Mouse (Mus musculus) lung, postnatal 0 days (tissue): ENCODE data around the gene Cdc42ep1. TPM values are rescaled to one million over a fixed set of nuclear protein-coding genes. Genes with fewer than 3 reads are reported as not detected.

Experiments used
- ATAC-seq: fragments of 200-750 bp; cut with Nextera tagmentation; 2 replicates; pipeline ENCODE4 v1.8.0; 2017; ENCODE audit warnings: moderate library complexity
- DNase-seq: peaks from one replicate; pipeline ENCODE4 v3.0.0-alpha.2; 2016; ENCODE audit warnings: low spot score
- H3K27ac ChIP-seq: fragments of 300-500 bp; sonication (generic); 2 replicates; pipeline ENCODE4 v1.5.1; 2014; ENCODE audit warnings: antibody characterized with exemption, mild to moderate bottlenecking, low read length, mixed read lengths
- H3K27me3 ChIP-seq: fragments of 300-500 bp; sonication (generic); replicated peaks from 2 replicates; pipeline ENCODE4 v1.6.1; 2014; ENCODE audit warnings: low read length, mixed read lengths; ENCODE audit not compliant: insufficient read depth
- H3K36me3 ChIP-seq: fragments of 300-500 bp; sonication (generic); 2 replicates; pipeline ENCODE4 v1.6.1; 2014; ENCODE audit warnings: low read length, mixed read lengths; ENCODE audit not compliant: insufficient read depth
- H3K4me1 ChIP-seq: fragments of 300-500 bp; sonication (generic); 2 replicates; pipeline ENCODE4 v1.6.1; 2014; ENCODE audit warnings: antibody characterized with exemption, low read depth, low read length, mixed read lengths; ENCODE audit not compliant: insufficient read depth
- H3K4me2 ChIP-seq: fragments of 300-500 bp; sonication (generic); replicated peaks from 2 replicates; pipeline ENCODE4 v1.6.1; 2014; ENCODE audit warnings: low read depth, mild to moderate bottlenecking, low read length, moderate library complexity, mixed read lengths
- H3K4me3 ChIP-seq: fragments of 300-500 bp; sonication (generic); 2 replicates; pipeline ENCODE4 v1.5.1; 2014; ENCODE audit warnings: low read depth, low read length
- H3K9ac ChIP-seq: fragments of 300-500 bp; sonication (generic); replicated peaks from 2 replicates; pipeline ENCODE4 v1.6.1; 2014; ENCODE audit warnings: low read depth, mild to moderate bottlenecking
- H3K9me3 ChIP-seq: fragments of 300-500 bp; sonication (generic); 2 replicates; pipeline ENCODE4 v1.6.1; 2016; ENCODE audit warnings: low read length, mixed read lengths
- CTCF ChIP-seq: IDR thresholded peaks from 2 replicates; pipeline ENCODE4 v1.5.1; 2016; ENCODE audit warnings: antibody characterized with exemption, mild to moderate bottlenecking
- EP300 ChIP-seq: IDR thresholded peaks from 2 replicates; pipeline ENCODE4 v1.6.1; 2016; ENCODE audit warnings: antibody characterized with exemption, mild to moderate bottlenecking, control low read depth
- WGBS: fragments of 180-500 bp; shearing (Covaris S2); extraction: QIAGEN DNeasy Blood & Tissue Kit; methylation state at CpG from one replicate; pipeline ENCODE4 v1.1.7; 2014; 5-methylcytosine and 5-hydroxymethylcytosine counted together
- polyA plus RNA-seq: library from polyadenylated mRNA; unstranded; fragments of >200 nt; fragmentation: Nextera tagmentation; extraction: Ambion mirVana; gene quantifications from 2 replicates; pipeline ENCODE4 v1.2.1, GENCODE M21; 2015

The Cdc42ep1 gene
- polyA plus RNA-seq, 1 experiment from 2014 or later: 109 TPM

DNA sequence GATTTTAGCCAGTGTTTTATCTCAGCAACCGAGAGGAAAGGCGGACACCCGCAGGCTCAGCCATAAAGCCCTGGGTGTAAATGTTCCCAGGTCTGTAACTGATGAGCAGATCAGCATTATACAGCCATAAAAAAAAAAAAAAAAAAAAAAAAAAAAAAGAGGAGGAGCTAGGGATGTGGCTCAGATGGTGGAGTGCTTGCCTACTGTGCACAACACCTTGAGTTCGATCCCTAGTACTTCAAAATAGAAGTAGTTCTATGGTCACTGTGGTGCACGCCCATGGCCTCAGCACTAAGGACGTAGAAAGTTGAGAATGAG is 26.4 kb upstream of the Cdc42ep1 start:
- 61% methylated on average over 6 of the region's 6 CpGs for WGBS

DNA sequence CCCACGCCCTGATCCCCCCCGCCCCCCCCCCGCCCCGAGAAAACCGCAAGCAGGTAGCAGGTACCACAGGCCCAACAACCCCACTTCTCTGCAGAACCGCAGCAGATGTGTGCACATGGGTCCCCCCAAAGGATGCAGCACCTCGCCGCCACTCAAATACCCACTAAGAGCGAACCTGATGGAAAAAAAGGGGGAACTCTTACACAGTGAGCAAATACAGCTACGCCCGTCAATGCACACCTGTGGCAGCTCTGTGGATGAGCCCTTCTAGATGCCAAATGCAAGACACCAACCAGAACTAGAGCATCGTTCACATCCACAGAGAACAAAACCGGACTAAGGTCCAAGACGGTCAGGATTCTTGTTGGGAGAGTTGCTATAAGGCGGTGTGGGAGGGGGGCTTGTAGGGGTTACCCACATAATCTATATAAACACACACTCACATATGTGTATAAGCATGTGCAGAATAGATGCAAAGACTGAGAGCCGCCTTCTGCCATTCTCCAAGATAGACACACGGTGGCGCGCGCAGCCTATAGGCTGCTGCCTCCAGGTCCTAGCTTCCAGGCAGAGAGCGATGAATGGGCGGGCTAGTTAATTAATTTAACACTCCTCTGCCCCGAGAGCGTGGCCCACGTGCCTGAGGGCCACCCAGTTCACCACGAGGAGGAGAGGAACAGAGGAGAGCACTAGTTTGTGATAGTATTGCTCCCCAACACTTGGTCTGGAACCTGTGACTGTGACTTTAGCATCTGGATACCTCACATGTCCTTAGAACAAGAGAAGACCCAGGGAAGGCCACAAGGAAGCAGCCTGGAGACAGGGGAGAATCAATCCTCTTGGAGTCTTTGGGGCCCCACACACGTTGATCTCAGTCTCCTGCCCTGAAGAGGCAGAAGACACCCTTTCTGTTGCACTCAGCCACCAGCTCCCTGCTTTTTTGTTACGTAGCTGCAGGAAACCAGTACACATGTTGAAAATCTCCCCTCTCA is 15.9 kb upstream of the Cdc42ep1 start:
- no peaks in the 10 kb centered on the region for H3K36me3 ChIP-seq
- no peaks in the 10 kb centered on the region for H3K27me3 ChIP-seq
- WGBS: 21% methylated on average over 28 of the region's 28 CpGs
- DNase-seq (peak; percentile 90), ATAC-seq (peak; percentile 74)
- H3K4me3 ChIP-seq: no peak overlapping the region
- H3K9me3 ChIP-seq: no peaks in the 10 kb centered on the region
- no peak overlapping the region for H3K27ac ChIP-seq
- no peak overlapping the region for H3K9ac ChIP-seq
- no peak overlapping the region for H3K4me2 ChIP-seq
- TF ChIP-seq CTCF (peak; percentile 93), EP300 (no peak)
- peaks cover 4% of the 10 kb centered on the region; the same call in 1 of the 2 replicates for H3K4me1 ChIP-seq

More for the DNA sequence above, 26.4 kb upstream of the Cdc42ep1 start:
- H3K4me1 ChIP-seq: no peaks in the 10 kb centered on the region
- H3K27me3 ChIP-seq: no peaks in the 10 kb centered on the region
- no peak overlapping the region for H3K9ac ChIP-seq
- H3K9me3 ChIP-seq: no peaks in the 10 kb centered on the region
- no peak for TF ChIP-seq CTCF
- no peak for TF ChIP-seq EP300
- ATAC-seq (no peak), DNase-seq (no peak)
- H3K4me2 ChIP-seq: no peak overlapping the region
- no peak overlapping the region for H3K4me3 ChIP-seq
- H3K36me3 ChIP-seq: no peaks in the 10 kb centered on the region
- H3K27ac ChIP-seq: peak overlapping the region; percentile 77

DNA sequence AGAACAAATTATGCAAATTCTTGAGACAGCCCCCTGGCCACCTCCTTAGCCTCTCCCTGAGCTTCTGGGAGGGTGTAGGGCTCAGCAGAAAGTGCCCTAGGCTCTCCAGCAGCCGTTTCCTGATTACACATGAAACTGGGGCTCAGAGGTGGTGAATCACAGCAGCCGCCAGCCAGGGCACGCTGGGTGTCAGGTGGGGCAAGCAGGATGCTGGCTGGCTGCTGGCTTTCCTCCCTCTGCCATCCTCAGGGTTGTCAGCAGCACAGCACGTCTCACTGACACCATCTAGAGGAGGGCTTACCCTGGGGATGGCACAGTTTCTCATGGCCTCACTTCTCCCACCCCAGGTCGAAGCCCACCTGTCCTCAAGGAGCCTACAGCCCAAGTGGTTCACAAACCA is 14.1 kb upstream of the Cdc42ep1 start:
- TF ChIP-seq EP300: no peak
- TF ChIP-seq CTCF: peak; percentile 49
- H3K4me2 ChIP-seq: no peak overlapping the region
- H3K4me1 ChIP-seq: peaks cover 8% of the 10 kb centered on the region; the same call in 1 of the 2 replicates
- DNase-seq: peak; percentile 58
- H3K36me3 ChIP-seq: no peaks in the 10 kb centered on the region
- 17% methylated on average over 5 of the region's 5 CpGs for WGBS
- H3K9me3 ChIP-seq: no peaks in the 10 kb centered on the region
- no peak for ATAC-seq
- H3K4me3 ChIP-seq: no peak overlapping the region
- no peak overlapping the region for H3K9ac ChIP-seq
- no peak overlapping the region for H3K27ac ChIP-seq
- no peaks in the 10 kb centered on the region for H3K27me3 ChIP-seq

DNA sequence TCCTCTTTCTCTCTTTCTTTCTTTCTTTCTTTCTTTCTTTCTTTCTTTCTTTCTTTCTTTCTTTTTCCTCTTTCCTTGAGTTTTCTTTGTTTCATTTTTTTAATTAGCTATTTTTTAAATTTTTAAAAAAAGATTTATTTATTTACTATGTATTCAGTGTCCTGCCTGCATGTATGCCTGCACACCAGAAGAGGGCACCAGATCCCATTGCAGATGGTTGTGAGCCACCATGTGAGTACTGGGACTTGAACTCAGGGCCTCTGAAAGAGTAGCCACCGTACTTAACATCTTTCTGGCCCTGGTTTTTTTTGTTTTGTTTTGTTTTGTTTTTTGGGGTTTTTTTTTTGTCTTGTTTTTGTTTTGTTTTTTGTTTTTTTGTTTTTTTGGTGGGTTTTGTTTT is 12.8 kb upstream of the Cdc42ep1 start:
- Histone ChIP-seq H3K4me2 (no peak overlapping the region), H3K4me3 (no peak overlapping the region), H3K27me3 (no peaks in the 10 kb centered on the region), H3K9me3 (no peaks in the 10 kb centered on the region), H3K9ac (no peak overlapping the region), H3K4me1 (peaks cover 18% of the 10 kb centered on the region), H3K36me3 (no peaks in the 10 kb centered on the region), H3K27ac (no peak overlapping the region)
- DNase-seq: no peak
- TF ChIP-seq CTCF (peak; percentile 63), EP300 (no peak)
- 86% methylated on average over 1 of the region's 1 CpGs for WGBS
- ATAC-seq: no peak

DNA sequence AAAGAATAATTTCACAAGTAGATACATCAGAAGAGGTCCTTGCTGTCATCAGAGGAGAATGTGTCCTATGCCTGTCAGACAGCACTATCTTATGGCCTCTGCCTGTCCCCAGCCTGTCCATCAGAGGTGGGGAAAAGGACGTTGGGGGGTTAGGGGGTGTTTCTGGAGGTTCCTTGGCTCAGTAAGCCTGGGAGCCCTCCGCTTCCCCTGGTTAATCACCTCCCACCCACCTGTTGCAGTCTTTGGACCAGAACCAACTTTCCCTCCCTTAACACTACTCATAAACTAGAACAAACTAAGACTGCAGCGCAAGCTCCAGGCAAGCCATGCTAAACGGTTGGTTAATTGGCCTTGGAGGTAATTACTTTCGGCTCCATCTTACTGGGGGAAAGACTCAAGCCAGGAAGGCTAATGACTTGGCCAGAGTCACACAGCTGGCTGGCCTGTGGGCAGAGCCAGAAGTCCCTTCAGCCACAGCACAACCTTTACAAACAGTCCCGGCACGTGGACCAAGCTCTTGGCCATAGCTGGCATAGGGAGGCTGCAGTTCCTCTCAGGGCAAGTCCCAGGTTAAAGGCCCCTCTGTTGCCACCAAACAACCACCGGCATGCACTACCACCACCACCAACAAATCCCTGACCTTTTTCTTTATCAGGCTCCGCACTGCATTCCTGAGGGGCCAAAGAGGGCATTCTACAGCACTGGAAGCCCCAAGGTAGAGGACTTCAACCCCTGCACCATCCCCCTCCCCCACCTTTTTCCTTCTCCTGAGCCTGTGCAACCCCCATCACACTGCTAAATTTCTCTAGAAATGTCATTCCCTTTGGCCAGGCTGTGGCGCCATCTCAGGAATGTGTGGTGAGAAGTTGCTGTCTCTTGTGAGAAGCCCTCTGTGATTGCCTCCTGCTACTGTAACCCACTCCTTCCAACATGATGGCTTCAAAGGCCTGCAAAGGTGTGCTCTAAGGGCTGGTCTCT is 11.4 kb upstream of the Cdc42ep1 start:
- no peak overlapping the region for H3K9ac ChIP-seq
- ATAC-seq: no peak
- peaks cover 26% of the 10 kb centered on the region for H3K4me1 ChIP-seq
- no peaks in the 10 kb centered on the region for H3K9me3 ChIP-seq
- 51% methylated on average over 10 of the region's 10 CpGs for WGBS
- no peak for TF ChIP-seq EP300
- TF ChIP-seq CTCF: no peak; the same call in 1 of the 2 replicates
- H3K27me3 ChIP-seq: no peaks in the 10 kb centered on the region
- H3K4me3 ChIP-seq: no peak overlapping the region
- DNase-seq: no peak
- peak overlapping the region; percentile 44; the same call in 1 of the 2 replicates for H3K4me2 ChIP-seq
- H3K36me3 ChIP-seq: no peaks in the 10 kb centered on the region
- H3K27ac ChIP-seq: peak overlapping the region; percentile 96
